Mouse (Mus musculus) layer of hippocampus, adult 9-11 months (tissue): Measurements from ENCODE around the gene Dnajb8.
A peak's percentile ranks its signal among the peaks of the same experiment; 100 is the strongest.

Experiments
- DNase-seq: peaks from one replicate; pipeline ENCODE4 v3.0.0; 2022

The Dnajb8 gene

DNA sequence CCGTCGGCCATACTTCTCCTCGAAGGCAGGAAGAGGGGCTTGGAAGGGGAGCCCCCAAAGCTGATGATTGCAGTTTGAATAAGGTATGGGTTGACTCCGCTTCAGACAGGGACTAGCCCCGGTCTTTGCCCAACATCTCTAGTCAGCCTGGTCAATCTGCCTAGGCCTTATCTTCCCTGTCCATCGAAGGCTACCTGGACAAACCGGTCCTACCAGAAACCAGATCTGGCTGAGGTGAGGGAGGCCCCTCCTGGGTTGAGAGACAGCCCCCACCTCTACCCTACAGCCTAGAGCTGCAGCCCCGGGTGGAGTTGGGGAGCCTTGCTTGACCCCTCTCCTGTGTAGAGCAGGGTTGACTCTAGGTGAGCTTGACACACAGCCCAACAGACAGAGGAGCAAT is 11.9 kb downstream of the Dnajb8 start:
- no peak for DNase-seq

DNA sequence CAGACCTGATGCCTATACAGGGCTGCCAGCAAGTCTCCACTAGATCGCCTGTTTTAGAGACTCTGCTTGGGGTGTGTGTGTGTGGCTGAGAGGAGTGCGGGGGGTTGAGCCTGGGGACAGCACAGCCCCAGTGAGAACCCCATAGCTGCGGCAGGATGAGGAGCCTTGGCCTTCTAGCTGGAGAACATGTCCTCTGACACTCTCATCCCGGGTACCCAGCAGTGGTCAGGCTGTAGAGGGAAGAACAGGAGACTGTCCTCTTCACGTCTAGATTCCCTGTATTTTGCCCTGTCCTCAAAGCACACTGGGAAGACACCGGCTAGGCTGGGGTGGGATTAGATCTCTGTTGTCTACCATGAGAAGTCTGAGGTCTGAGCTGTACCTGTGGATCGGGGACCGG is 13.4 kb downstream of the Dnajb8 start:
- no peak for DNase-seq

DNA sequence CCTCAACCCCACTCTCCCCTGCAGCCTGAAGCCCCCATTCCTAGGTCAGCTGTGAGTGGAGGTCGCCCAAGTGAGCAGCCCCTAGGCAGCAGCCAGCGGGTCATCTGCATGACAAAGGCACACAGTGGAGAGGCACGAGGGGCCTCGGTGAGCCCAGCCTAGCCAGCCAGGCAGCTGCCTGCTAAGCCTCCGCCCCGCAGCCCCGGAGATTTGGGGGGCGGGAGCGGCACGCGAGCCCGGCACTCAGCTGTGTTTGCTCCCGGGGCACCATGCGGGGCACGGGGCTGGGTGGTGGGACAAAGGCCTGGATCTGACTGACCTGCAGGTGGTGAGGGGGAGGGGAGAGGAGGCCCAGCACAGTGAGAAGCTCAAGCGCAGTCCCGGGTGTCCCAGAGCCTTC is 13.9 kb downstream of the Dnajb8 start:
- DNase-seq, result no peak

DNA sequence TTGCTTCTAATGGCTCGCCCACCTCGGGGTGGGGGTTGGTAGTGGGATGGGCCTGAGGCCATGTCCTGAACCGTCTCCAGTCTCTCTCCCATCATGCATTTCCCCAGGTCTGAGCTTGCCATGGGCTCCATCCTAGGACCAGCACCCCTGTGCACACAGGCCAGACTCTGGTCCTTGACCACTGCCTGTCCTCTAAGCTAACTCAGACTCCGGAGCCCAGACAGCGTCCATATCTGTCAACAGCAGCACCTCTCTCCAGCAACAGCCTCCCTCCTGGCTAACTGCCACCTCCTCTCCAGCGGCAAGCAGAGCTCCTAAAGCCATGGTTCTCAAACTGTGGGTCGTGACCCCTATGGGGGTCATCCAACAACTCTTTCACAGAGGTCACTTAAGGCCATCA is 14.4 kb downstream of the Dnajb8 start:
- DNase-seq, result no peak

DNA sequence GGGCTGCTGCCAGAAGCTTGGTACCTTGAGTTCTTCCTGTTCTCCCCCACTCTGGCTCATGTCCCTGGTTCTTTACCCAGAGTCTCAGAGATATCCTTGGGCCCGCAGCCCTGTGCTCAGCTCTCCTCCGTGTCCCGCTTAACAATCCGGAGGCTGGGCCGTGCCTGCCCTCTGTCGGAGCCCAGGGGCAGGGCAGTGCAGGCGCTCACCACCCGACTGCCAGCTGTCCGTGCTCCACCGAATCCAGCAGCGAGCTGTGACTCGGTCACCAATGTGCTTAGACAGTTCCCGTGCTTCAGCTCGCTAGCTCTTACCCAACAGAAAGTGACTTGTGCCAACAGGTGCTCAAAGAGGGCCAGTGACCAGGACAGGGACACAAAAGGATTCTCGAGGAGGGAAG is 20.5 kb downstream of the Dnajb8 start:
- DNase-seq, result no peak

DNA sequence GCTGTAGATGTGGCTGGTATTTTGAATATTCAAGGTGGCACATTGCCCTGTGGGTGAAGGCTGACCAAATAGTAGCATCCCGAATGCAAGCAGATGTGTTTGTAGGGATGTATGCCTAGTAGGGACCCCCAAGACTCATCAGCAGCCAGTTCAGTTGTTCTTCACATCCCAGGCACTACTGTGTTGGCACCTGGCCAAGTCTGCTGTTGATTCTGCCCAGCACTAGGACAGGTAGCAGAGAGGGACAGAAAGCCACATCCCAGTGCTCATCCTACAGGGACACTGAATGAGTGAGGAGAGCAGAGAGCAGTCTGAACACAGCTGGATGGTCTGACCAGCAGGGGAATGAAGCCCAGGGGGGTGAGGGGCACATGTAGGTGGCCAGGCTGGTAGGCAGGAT is 27.2 kb downstream of the Dnajb8 start:
- no peak for DNase-seq

DNA sequence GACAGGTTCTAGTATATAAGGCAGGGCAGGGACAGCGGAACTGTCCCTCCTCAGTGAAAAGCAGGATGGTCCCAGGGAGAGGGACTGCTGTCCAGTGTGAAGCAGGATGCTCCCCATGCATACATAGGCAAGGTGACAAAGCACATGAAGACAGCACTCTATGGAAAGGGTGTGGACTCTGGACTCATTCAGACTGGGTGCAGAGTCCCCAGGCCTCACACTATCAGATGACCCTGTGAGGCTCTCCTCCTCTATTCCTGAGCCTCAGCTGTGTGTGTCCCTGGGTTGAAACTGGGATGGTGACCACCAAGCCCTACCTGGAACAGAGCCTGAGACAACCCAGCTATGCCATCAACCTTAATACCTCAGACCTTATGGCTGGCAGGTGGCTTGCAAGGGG is 29.3 kb downstream of the Dnajb8 start:
- no peak for DNase-seq

GRCm38 (mm10) chr6:88251798-88252478 is 29.9 kb downstream of the Dnajb8 start:
- DNase-seq, result no peak

- DNase-seq, result no peak
Measured at GRCm38 (mm10) chr6:88254082-88254481, 32.0 kb downstream of the Dnajb8 start.

GRCm38 (mm10) chr6:88255435-88255834 is 33.4 kb downstream of the Dnajb8 start:
- DNase-seq, result no peak

- DNase-seq, result no peak
Measured at GRCm38 (mm10) chr6:88259621-88260020, 37.6 kb downstream of the Dnajb8 start.

- no peak for DNase-seq
Measured at GRCm38 (mm10) chr6:88260645-88261044, 38.6 kb downstream of the Dnajb8 start.

GRCm38 (mm10) chr6:88262160-88262559 is 40.1 kb downstream of the Dnajb8 start:
- DNase-seq, result peak; percentile 23

- DNase-seq, result no peak
Measured at GRCm38 (mm10) chr6:88265355-88265754, 43.3 kb downstream of the Dnajb8 start.

GRCm38 (mm10) chr6:88266055-88266454 is 44.0 kb downstream of the Dnajb8 start:
- no peak for DNase-seq

DNA sequence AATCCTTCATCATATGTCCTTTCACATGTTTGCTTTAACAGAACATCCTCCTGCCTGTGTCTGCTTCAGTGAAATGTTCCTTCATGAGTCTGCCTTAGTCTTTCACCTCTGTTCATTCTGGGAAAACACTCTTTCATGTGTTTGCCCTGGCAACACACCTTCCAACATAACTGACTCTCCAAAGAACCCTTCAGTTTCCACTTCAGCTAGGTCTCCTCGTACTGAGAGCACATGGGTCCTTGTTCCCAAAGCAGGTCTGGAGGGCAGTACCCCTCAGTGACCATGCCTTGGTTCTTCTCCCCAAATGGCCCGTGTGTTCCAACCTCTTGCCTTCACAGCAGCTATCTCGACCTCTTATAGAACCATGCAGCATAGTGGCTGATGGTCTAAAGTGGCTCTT is 45.0 kb downstream of the Dnajb8 start:
- no peak for DNase-seq

DNA sequence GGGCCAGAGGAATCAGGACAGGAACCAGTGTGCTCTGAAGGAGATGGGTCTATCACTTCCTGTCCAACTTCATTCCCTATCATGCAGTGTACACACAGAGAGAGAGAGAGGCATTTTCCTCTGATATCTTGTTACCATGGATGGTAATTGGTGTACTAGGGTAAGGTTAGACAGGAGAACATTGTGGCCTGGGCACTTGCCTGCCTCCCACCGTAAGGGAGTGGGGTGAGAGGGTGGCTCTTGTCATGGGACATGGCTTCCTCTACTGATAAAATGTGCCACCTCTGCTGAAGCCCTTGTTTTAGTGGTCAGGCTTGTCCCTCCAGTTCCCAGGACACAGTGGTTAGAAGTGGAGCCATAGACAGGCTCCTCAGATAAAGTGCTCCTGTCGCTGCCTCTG is 45.9 kb downstream of the Dnajb8 start:
- no peak for DNase-seq

GRCm38 (mm10) chr6:88274623-88275022 is 52.6 kb downstream of the Dnajb8 start:
- DNase-seq, result no peak

DNA sequence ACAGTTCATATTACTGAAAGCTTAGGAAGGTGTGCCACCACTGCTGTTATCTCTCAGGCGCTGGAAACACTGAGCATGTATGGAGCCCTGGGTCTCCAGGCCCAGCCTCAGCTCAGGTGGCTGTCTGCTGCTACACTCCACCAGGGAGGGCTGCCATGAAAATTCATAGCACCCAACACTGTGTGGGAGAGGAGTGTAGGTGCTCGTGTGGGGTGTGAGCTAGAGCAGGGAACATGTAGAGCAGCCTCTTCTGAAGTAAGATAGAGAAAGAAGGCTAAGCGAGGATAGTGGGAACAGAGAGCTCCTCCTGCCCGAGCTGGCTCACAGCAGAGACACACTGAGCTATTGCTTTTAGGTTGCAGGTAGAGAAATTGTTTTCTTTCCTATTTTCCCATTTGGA is 54.2 kb downstream of the Dnajb8 start:
- peak; percentile 26 for DNase-seq

- no peak for DNase-seq
Measured at GRCm38 (mm10) chr6:88277242-88277641, 55.2 kb downstream of the Dnajb8 start.

- DNase-seq, result no peak
Measured at GRCm38 (mm10) chr6:88278141-88278540, 56.1 kb downstream of the Dnajb8 start.

DNA sequence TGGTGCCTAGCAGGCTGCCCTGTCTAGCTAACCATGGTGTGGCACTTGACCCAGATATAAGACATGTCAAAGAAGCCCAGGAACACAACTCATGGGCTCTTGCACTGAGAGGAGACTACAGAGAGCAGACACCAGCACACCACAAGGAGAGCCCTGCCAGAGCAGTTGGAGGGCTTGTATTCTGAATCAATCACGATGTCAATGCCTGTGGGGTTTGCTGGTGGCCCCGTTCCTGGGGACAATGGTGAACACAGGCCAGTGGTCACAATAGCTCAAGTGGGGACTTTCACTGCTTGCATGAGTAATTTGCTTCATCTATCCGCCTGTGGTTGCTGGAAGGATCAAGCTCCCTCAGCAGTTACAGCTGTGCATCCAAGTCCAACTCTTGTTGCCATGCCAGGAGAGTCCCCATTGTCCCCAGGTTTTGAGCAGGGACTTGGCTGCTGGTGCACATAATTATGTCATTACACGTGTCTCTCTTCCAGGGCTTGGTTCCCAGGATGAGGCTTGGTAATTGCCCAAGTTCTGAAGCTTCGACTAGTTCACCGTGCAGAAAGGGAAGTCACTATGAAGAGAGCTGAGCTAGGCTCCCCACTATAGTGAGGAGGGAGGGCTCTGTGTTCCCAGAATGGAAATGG is 68.2 kb downstream of the Dnajb8 start:
- peak; percentile 81 for DNase-seq

DNA sequence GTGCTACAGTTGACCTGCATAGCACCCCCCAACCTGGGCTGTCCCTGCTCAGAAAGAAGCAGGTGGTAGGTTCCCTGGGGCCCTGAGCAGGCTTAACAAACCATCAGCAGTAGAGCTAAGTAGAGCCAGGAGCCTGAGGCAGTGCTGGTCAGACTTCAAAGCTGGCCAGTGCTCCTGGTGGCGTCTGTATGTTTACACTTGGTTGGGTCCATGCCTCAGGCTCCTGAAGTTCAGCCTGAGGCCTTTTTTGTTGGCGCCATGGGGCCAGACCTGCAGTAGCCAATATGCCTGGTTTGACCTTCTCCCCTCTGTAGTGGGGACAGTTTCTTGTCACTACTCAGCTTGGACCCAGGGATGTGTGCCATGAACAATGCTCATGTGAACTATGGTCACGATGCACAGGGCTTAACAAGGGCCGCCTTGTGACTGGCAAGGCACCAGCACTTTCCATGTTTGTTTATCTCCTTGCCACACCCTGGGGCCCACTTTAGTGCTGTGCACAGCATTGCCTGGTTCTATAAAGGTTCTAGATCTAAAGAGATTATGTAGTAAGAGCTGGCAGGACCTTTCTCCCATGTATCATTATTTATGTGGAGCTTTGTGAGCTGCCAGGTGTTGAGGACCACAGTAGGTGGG is 70.3 kb downstream of the Dnajb8 start:
- no peak for DNase-seq

DNA sequence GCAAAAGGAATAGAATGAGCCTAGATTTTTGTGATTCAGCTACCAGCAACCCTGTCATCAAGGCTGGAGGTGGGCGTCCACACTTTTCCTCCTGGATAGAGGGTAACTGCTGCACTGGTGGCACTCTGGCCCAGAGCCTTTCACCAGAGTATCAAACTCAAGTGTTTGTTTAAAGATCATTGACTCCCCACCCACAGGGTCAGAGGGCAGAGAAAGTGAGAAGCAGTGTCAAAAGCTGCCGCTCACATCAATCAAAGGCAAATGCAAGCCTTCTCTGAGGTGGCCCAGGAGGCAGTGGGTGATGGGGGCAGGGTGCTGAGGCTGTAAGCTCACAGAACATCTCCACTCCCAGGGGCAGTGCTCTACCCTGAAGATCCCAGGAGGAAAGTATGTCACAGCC is 77.4 kb downstream of the Dnajb8 start:
- no peak for DNase-seq

DNA sequence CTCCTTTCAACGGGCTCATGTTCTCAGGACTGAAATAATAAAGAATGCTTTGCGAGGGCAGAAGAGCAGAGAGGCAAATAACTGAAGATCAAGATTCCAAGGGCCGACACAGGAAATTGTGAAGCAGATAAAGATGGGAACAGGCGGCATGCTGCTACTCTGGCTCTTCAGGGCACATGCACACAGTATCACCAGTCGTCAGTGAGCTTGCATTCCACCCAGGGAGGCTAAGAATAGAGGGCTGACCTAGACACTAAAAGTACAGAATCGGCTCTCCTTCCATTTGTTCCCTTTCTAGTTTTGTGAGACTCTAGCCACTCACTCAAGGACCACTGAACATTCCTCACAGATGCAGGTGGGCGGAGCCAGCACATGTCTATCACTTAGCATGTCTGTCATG is 79.2 kb downstream of the Dnajb8 start:
- no peak for DNase-seq
